Mouse (Mus musculus) midbrain, embryonic 12.5 days (tissue): ENCODE data around the gene Zfp39. TPM values are rescaled to one million over a fixed set of nuclear protein-coding genes. Genes with fewer than 3 reads are reported as not detected.

Experiments used
- ATAC-seq: fragments of 200-750 bp; cut with Nextera tagmentation; 2 replicates; pipeline ENCODE4 v1.8.0; 2017; ENCODE audit warnings: low read depth, moderate TSS enrichment, moderate library complexity; ENCODE audit not compliant: low FRiP score
- H3K27ac ChIP-seq: fragments of 300-500 bp; sonication (generic); replicated peaks from 2 replicates; pipeline ENCODE4 v1.5.1; 2016; ENCODE audit warnings: mild to moderate bottlenecking
- H3K27me3 ChIP-seq: fragments of 300-500 bp; sonication (generic); 2 replicates; pipeline ENCODE4 v1.6.1; 2016; ENCODE audit warnings: mild to moderate bottlenecking
- H3K36me3 ChIP-seq: fragments of 300-500 bp; sonication (generic); 2 replicates; pipeline ENCODE4 v1.6.1; 2016
- H3K4me1 ChIP-seq: fragments of 300-500 bp; sonication (generic); 2 replicates; pipeline ENCODE4 v1.6.1; 2016
- H3K4me2 ChIP-seq: fragments of 300-500 bp; sonication (generic); replicated peaks from 2 replicates; pipeline ENCODE4 v1.6.1; 2016; ENCODE audit warnings: mild to moderate bottlenecking, moderate library complexity
- H3K4me3 ChIP-seq: fragments of 300-500 bp; sonication (generic); 2 replicates; pipeline ENCODE4 v1.5.1; 2016; ENCODE audit warnings: mild to moderate bottlenecking
- H3K9ac ChIP-seq: fragments of 300-500 bp; sonication (generic); replicated peaks from 2 replicates; pipeline ENCODE4 v1.6.1; 2016; ENCODE audit warnings: mild to moderate bottlenecking, moderate library complexity
- H3K9me3 ChIP-seq: fragments of 300-500 bp; sonication (generic); 2 replicates; pipeline ENCODE4 v1.6.1; 2016; ENCODE audit warnings: mild to moderate bottlenecking
- WGBS: fragments of 180-500 bp; shearing (Covaris S2); methylation state at CpG from one replicate; pipeline ENCODE4 v1.1.7; 2016; 5-methylcytosine and 5-hydroxymethylcytosine counted together
- polyA plus RNA-seq: library from polyadenylated mRNA; unstranded; fragments of >200 nt; fragmentation: Nextera tagmentation; extraction: Ambion mirVana; gene quantifications from 2 replicates; pipeline ENCODE4 v1.2.1, GENCODE M21; 2016

The Zfp39 gene
- polyA plus RNA-seq, 1 experiment from 2014 or later, result 5.3 TPM

- WGBS, result 91% methylated on average over 12 of the region's 12 CpGs
- Histone ChIP-seq H3K4me2 (no peak within 1 kb of the TSS), H3K36me3 (no peaks in the 10 kb centered on the region), H3K9ac (no peak within 1 kb of the TSS), H3K27me3 (no peaks in the 10 kb centered on the region; the same call in 1 of the 2 replicates), H3K4me1 (0 out of 2 replicates have a peak, but pooled peaks cover 4% of the 10 kb centered on the region), H3K9me3 (no peaks in the 10 kb centered on the region), H3K4me3 (no peak within 1 kb of the TSS), H3K27ac (no peak within 1 kb of the TSS)
- no peak for ATAC-seq
Measured at GRCm38 (mm10) chr11:58917745-58918366, 13.8 kb upstream of the Zfp39 start, which contains the start of gene Btnl10. Gene Btnl10 (plus strand): TSS chr11:58917908.

- Histone ChIP-seq H3K4me1 (0 out of 2 replicates have a peak, but pooled peaks cover 4% of the 10 kb centered on the region), H3K4me2 (no peak overlapping the region), H3K9me3 (no peaks in the 10 kb centered on the region), H3K4me3 (no peak overlapping the region), H3K27ac (no peak overlapping the region), H3K27me3 (no peaks in the 10 kb centered on the region; the same call in 1 of the 2 replicates), H3K9ac (no peak overlapping the region), H3K36me3 (no peaks in the 10 kb centered on the region)
- no peak for ATAC-seq
- 58% methylated on average over 14 of the region's 14 CpGs for WGBS
Measured at GRCm38 (mm10) chr11:58916879-58917744, 13.1 kb upstream of the Zfp39 start.

DNA sequence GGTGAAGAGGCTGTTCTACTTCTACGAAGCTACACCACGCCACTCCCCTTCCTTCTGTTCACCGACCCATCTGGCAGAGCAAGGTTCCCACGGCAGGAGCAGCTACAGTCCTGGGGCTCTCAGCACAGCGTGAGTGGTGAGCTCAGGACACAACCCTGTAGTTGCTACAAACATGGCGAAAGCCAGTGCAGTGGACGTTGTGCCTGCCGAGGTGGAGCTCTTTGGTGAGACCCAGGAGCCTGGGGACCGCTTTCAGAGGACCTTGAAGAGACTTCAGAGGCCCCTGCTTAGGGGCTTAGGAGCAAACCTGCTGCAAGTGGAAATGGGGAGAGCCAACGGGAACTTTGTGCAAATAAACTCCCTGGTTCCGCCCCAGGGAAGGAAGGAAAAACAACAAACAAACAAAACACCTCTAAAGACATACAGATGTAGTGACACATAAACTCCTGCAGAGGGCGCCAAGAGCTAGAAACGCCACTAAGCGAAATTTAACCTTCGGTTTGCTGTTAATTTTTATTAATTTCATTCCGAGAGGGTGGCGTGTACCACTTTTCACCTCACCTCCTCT lies 10.5 kb upstream of the Zfp39 start:
- Histone ChIP-seq H3K27ac (no peak overlapping the region), H3K9me3 (no peaks in the 10 kb centered on the region)
- ATAC-seq, result no peak

GRCm38 (mm10) chr11:58913776-58914175 lies 9.8 kb upstream of the Zfp39 start:
- no peaks in the 10 kb centered on the region for H3K9me3 ChIP-seq
- no peak overlapping the region for H3K27ac ChIP-seq
- 0 out of 2 replicates have a peak, but pooled peaks cover 4% of the 10 kb centered on the region for H3K4me1 ChIP-seq
- no peak overlapping the region for H3K9ac ChIP-seq
- 78% methylated on average over 1 of the region's 1 CpGs for WGBS
- H3K4me3 ChIP-seq, result no peak overlapping the region
- no peaks in the 10 kb centered on the region; the same call in 1 of the 2 replicates for H3K27me3 ChIP-seq
- H3K36me3 ChIP-seq, result no peaks in the 10 kb centered on the region
- no peak overlapping the region for H3K4me2 ChIP-seq
- no peak for ATAC-seq

More for the DNA sequence above, 10.5 kb upstream of the Zfp39 start:
- no peaks in the 10 kb centered on the region; the same call in 1 of the 2 replicates for H3K27me3 ChIP-seq
- H3K4me2 ChIP-seq, result peak overlapping the region; percentile 51
- 18% methylated on average over 17 of the region's 17 CpGs for WGBS
- peak overlapping the region; percentile 41; the same call in 1 of the 2 replicates for H3K9ac ChIP-seq
- 0 out of 2 replicates have a peak, but pooled peaks cover 4% of the 10 kb centered on the region for H3K4me1 ChIP-seq
- peak overlapping the region; percentile 24 for H3K4me3 ChIP-seq
- H3K36me3 ChIP-seq, result no peaks in the 10 kb centered on the region

DNA sequence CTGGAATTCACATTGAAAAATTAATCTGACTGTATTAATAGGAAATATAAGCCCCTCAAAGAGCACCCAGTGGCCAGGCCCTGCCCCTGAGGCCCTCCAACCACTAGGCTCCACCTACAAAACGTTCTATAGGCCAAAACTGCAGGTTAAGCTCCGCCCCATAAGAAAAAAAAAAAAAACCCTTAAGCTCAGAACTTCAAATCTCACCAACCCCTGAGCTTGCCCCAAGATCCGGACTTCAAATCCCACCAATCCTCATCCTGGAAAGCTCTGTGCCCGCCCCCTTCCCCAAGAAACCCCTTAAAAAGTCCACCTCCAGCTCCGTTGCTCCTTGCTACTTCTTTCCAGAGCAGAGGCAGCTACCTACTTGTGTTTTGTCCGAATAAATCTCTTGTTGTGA lies 813 bp upstream of the Zfp39 start:
- H3K27me3 ChIP-seq, result no peaks in the 10 kb centered on the region
- peaks cover 14% of the 10 kb centered on the region for H3K36me3 ChIP-seq
- no peak overlapping the region for H3K4me3 ChIP-seq
- ATAC-seq, result no peak
- H3K4me2 ChIP-seq, result peak overlapping the region; percentile 71; the same call in 1 of the 2 replicates
- H3K9me3 ChIP-seq, result no peaks in the 10 kb centered on the region
- 38% methylated on average over 6 of the region's 6 CpGs for WGBS
- H3K4me1 ChIP-seq, result peaks cover 8% of the 10 kb centered on the region; the same call in 1 of the 2 replicates
- H3K9ac ChIP-seq, result no peak overlapping the region
- no peak overlapping the region for H3K27ac ChIP-seq

GRCm38 (mm10) chr11:58904410-58904718 lies 339 bp upstream of the Zfp39 start:
- Histone ChIP-seq H3K9ac (no peak overlapping the region), H3K4me2 (peak overlapping the region; percentile 71), H3K9me3 (no peaks in the 10 kb centered on the region), H3K27ac (no peak overlapping the region), H3K4me3 (peak overlapping the region; percentile 77), H3K27me3 (no peaks in the 10 kb centered on the region), H3K4me1 (peaks cover 8% of the 10 kb centered on the region; the same call in 1 of the 2 replicates), H3K36me3 (peaks cover 15% of the 10 kb centered on the region)
- ATAC-seq, result peak; percentile 42; the same call in 1 of the 2 replicates
- 4% methylated on average over 8 of the region's 8 CpGs for WGBS

DNA sequence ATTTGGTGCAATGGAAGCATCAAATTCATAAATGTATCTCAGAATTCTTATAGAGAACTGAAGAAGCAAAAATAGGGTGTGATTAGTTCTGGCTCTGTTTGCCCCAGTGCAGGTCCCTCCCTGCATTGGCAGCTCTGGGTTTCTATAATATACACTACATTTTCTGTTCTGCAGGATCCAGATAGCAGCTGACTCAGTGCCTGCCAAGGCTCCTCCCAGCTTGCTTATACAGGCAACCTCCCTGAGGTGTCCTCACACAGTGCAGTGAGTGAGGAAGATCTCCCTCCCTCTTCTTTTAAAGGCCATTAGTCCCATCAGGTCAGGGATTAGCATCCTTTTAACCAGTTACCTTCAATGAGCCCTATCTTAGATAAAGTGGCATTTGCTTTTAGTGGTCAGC lies 2.9 kb downstream of the Zfp39 start:
- Histone ChIP-seq H3K4me2 (no peak overlapping the region), H3K9me3 (no peaks in the 10 kb centered on the region), H3K4me1 (peaks cover 8% of the 10 kb centered on the region; the same call in 1 of the 2 replicates), H3K4me3 (no peak overlapping the region), H3K9ac (no peak overlapping the region), H3K27me3 (no peaks in the 10 kb centered on the region), H3K36me3 (peaks cover 21% of the 10 kb centered on the region), H3K27ac (no peak overlapping the region)
- ATAC-seq, result no peak

DNA sequence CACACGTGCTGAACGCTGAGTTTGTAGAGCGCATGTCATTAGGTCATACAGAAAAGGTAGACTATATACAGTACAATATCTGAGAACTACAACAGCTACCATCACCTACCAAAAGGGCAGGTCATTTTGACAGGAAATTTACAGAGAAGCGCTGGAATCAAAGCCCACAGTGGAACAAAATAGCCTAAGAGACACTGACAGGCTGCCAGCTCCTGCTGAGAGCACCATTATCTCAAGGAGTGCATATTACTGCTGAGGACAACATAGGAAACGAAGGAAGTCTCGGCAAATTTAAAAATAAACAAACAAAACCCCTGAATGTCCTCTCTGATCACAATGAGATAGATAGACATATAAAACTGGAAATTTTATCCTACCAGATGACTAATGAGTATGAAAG lies 6.5 kb downstream of the Zfp39 start:
- no peaks in the 10 kb centered on the region; the same call in 1 of the 2 replicates for H3K4me1 ChIP-seq
- ATAC-seq, result no peak
- no peak overlapping the region for H3K4me3 ChIP-seq
- peaks cover 37% of the 10 kb centered on the region for H3K36me3 ChIP-seq
- H3K27me3 ChIP-seq, result no peaks in the 10 kb centered on the region
- no peak overlapping the region for H3K4me2 ChIP-seq
- H3K9ac ChIP-seq, result no peak overlapping the region
- no peaks in the 10 kb centered on the region for H3K9me3 ChIP-seq
- WGBS, result 87% methylated on average over 6 of the region's 6 CpGs
- no peak overlapping the region for H3K27ac ChIP-seq

DNA sequence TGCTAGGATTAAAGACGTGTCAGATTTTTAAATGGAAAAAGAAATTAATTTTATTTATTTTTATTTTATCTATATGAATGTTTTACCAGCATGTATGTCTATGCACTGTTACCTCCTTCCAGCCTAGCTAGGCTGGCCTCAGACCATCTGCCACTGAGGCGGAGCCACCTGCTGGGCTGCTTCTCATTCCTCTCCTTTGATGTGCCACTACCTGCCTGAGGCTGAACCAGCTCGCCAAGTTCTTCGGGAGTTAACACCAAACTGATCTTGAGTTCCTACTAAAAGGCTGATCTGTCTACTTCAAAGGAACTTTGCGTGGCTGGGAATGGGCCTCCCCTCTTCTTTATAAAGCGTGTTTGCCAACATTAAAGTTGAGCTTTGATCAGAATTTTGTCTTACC lies 9.6 kb downstream of the Zfp39 start:
- peaks cover 49% of the 10 kb centered on the region for H3K36me3 ChIP-seq
- H3K9ac ChIP-seq, result no peak overlapping the region
- no peaks in the 10 kb centered on the region; the same call in 1 of the 2 replicates for H3K4me1 ChIP-seq
- no peak overlapping the region for H3K4me3 ChIP-seq
- H3K27ac ChIP-seq, result no peak overlapping the region
- 80% methylated on average over 6 of the region's 6 CpGs for WGBS
- no peaks in the 10 kb centered on the region for H3K9me3 ChIP-seq
- H3K4me2 ChIP-seq, result no peak overlapping the region
- no peak for ATAC-seq
- no peaks in the 10 kb centered on the region for H3K27me3 ChIP-seq

DNA sequence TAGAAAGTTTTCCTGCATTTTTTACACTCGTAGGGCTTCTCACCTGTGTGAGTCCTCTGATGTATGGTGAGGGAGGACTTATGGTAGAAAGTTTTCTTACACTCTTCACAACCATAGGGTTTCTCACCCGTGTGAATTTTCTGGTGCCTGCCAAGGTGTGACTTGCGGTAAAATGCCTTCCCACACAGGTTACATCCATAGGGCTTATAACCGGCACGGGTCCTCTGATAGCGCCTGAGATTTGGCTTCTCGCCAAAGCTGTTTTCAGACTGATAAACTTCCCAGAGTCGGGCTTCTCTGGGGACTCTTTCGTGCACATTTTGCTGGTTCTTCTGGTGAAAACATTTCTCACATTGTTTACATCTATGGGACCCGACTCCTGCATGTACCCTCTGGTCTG lies 13.5 kb downstream of the Zfp39 start:
- Histone ChIP-seq H3K4me2 (no peak overlapping the region), H3K9ac (no peak overlapping the region), H3K36me3 (peaks cover 49% of the 10 kb centered on the region), H3K27ac (no peak overlapping the region), H3K4me3 (no peak overlapping the region), H3K27me3 (no peaks in the 10 kb centered on the region), H3K4me1 (no peaks in the 10 kb centered on the region), H3K9me3 (no peaks in the 10 kb centered on the region)
- WGBS, result 94% methylated on average over 10 of the region's 10 CpGs
- ATAC-seq, result no peak

DNA sequence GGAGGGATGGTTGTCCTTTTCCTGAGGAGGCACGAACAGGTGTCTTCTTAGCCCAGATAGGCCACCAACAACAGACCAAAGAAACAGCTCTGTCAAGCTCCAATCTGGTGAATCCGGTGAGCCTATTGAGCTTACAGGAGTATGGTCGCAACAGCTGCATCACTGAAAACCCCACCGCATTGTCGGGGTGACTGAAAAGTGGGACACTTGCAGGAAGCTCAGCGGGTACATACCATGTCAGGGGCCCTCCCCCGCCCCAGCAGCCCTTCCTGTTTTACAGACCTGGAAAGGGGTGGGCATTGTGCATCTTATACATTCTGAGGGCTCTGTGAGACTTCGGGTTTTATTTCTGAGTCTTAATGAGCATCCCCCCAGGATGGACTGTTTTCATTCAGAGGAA lies 20.3 kb downstream of the Zfp39 start:
- Histone ChIP-seq H3K4me2 (no peak overlapping the region), H3K4me1 (no peaks in the 10 kb centered on the region), H3K9me3 (no peaks in the 10 kb centered on the region), H3K27ac (no peak overlapping the region), H3K36me3 (peaks cover 47% of the 10 kb centered on the region), H3K9ac (no peak overlapping the region), H3K27me3 (no peaks in the 10 kb centered on the region), H3K4me3 (no peak overlapping the region)
- ATAC-seq, result no peak
- WGBS, result 90% methylated on average over 8 of the region's 8 CpGs

- Histone ChIP-seq H3K9me3 (no peaks in the 10 kb centered on the region), H3K4me1 (peaks cover 13% of the 10 kb centered on the region), H3K9ac (no peak overlapping the region), H3K4me3 (no peak overlapping the region), H3K27me3 (no peaks in the 10 kb centered on the region), H3K36me3 (peaks cover 18% of the 10 kb centered on the region; the same call in 1 of the 2 replicates), H3K4me2 (no peak overlapping the region), H3K27ac (no peak overlapping the region)
- WGBS, result 92% methylated on average over 4 of the region's 4 CpGs
- no peak for ATAC-seq
Measured at GRCm38 (mm10) chr11:58870961-58871360, 33.1 kb downstream of the Zfp39 start.
